Mouse (Mus musculus) olfactory bulb, adult 2 months (tissue): ENCODE data around the gene Fbxw8.

Experiments
- CTCF ChIP-seq: fragments of 200-500 bp; IDR thresholded peaks from 2 replicates; pipeline ENCODE4 v1.5.1; 2012; ENCODE audit warnings: low read depth, mild to moderate bottlenecking, low read length, moderate library complexity; ENCODE audit not compliant: insufficient read depth
- POLR2A ChIP-seq: fragments of 200-500 bp; IDR thresholded peaks from 2 replicates; pipeline ENCODE4 v1.6.1; 2012; ENCODE audit warnings: mild to moderate bottlenecking, low read depth, low read length, moderate library complexity; ENCODE audit not compliant: insufficient read depth

GRCm38 (mm10) chr5:118089102-118089501, 66.2 kb downstream of the Fbxw8 start:
- TF ChIP-seq CTCF (no peak), POLR2A (no peak)
